Mouse (Mus musculus) stomach, embryonic 14.5 days (tissue): Measurements from ENCODE around the gene Agbl3. TPM values are rescaled to one million over a fixed set of nuclear protein-coding genes. Genes with fewer than 3 reads are reported as not detected.

Source experiments
- ATAC-seq: fragments of 200-750 bp; cut with Nextera tagmentation; 2 replicates; pipeline ENCODE4 v1.8.0; 2017; ENCODE audit warnings: low read depth, moderate TSS enrichment; ENCODE audit not compliant: insufficient number of reproducible peaks, insufficient read depth, low FRiP score
- H3K27ac ChIP-seq: fragments of 300-500 bp; sonication (generic); 2 replicates; pipeline ENCODE4 v1.5.1; 2014; ENCODE audit warnings: mild to moderate bottlenecking, low read length, moderate library complexity, mixed read lengths
- H3K27me3 ChIP-seq: fragments of 300-500 bp; sonication (generic); 2 replicates; pipeline ENCODE4 v1.6.1; 2014; ENCODE audit warnings: low read length, control low read depth, mixed read lengths; ENCODE audit not compliant: control insufficient read depth, insufficient read depth
- H3K36me3 ChIP-seq: fragments of 300-500 bp; sonication (generic); 2 replicates; pipeline ENCODE4 v1.6.1; 2014; ENCODE audit warnings: mild to moderate bottlenecking, control low read depth, low read length, moderate library complexity, mixed read lengths; ENCODE audit not compliant: control insufficient read depth, insufficient read depth
- H3K4me1 ChIP-seq: fragments of 300-500 bp; sonication (generic); 2 replicates; pipeline ENCODE4 v1.6.1; 2014; ENCODE audit warnings: low read length, control low read depth, mixed read lengths; ENCODE audit not compliant: control insufficient read depth, insufficient read depth
- H3K4me2 ChIP-seq: fragments of 300-500 bp; sonication (generic); replicated peaks from 2 replicates; pipeline ENCODE4 v1.6.1; 2014; ENCODE audit warnings: low read depth, low read length, control low read depth
- H3K4me3 ChIP-seq: fragments of 300-500 bp; sonication (generic); 2 replicates; pipeline ENCODE4 v1.5.1; 2014; ENCODE audit warnings: low read depth, low read length, control low read depth
- H3K9ac ChIP-seq: fragments of 300-500 bp; sonication (generic); replicated peaks from 2 replicates; pipeline ENCODE4 v1.6.1; 2014; ENCODE audit warnings: low read depth, mild to moderate bottlenecking, control low read depth, low read length, moderate library complexity, mixed read lengths
- H3K9me3 ChIP-seq: fragments of 300-500 bp; sonication (generic); 2 replicates; pipeline ENCODE4 v1.6.1; 2016; ENCODE audit warnings: low read depth, low read length, control low read depth; ENCODE audit not compliant: control insufficient read depth
- WGBS: fragments of 180-500 bp; shearing (Covaris S2); extraction: QIAGEN DNeasy Blood & Tissue Kit; methylation state at CpG from one replicate; pipeline ENCODE4 v1.1.7; 2014; 5-methylcytosine and 5-hydroxymethylcytosine counted together
- polyA plus RNA-seq: library from polyadenylated mRNA; unstranded; fragments of >200 nt; fragmentation: Nextera tagmentation; extraction: Ambion mirVana; gene quantifications from 2 replicates; pipeline ENCODE4 v1.2.1, GENCODE M21; 2014

Agbl3 gene
- polyA plus RNA-seq, 1 experiment from 2014 or later, result 8.5 TPM

GRCm38 (mm10) chr6:34776396-34776795 lies 3.8 kb upstream of the Agbl3 start:
- no peak overlapping the region for H3K27ac ChIP-seq
- ATAC-seq, result no peak
- H3K36me3 ChIP-seq, result peaks cover 4% of the 10 kb centered on the region
- no peak overlapping the region for H3K9ac ChIP-seq
- no peaks in the 10 kb centered on the region for H3K9me3 ChIP-seq
- H3K27me3 ChIP-seq, result no peaks in the 10 kb centered on the region
- H3K4me3 ChIP-seq, result no peak overlapping the region
- H3K4me1 ChIP-seq, result no peaks in the 10 kb centered on the region
- no peak overlapping the region for H3K4me2 ChIP-seq

- Histone ChIP-seq H3K4me2 (no peak overlapping the region), H3K4me1 (no peaks in the 10 kb centered on the region), H3K27me3 (no peaks in the 10 kb centered on the region), H3K9ac (no peak overlapping the region), H3K27ac (no peak overlapping the region), H3K36me3 (no peaks in the 10 kb centered on the region; the same call in 1 of the 2 replicates), H3K4me3 (no peak overlapping the region), H3K9me3 (no peaks in the 10 kb centered on the region)
- WGBS, result 81% methylated on average over 2 of the region's 2 CpGs
- no peak for ATAC-seq
These were observed 3.1 kb upstream of the Agbl3 start for GRCm38 (mm10) chr6:34777094-34777493.

- Histone ChIP-seq H3K27ac (no peak overlapping the region), H3K9ac (no peak overlapping the region), H3K36me3 (no peaks in the 10 kb centered on the region), H3K27me3 (no peaks in the 10 kb centered on the region), H3K4me3 (no peak overlapping the region), H3K9me3 (no peaks in the 10 kb centered on the region), H3K4me2 (no peak overlapping the region), H3K4me1 (no peaks in the 10 kb centered on the region)
- ATAC-seq, result no peak
- 77% methylated on average over 10 of the region's 10 CpGs for WGBS
These were observed 2.1 kb upstream of the Agbl3 start for GRCm38 (mm10) chr6:34777981-34778668.

- H3K4me2 ChIP-seq, result peak overlapping the region; percentile 66
- H3K36me3 ChIP-seq, result no peaks in the 10 kb centered on the region; the same call in 1 of the 2 replicates
- no peaks in the 10 kb centered on the region for H3K9me3 ChIP-seq
- peak overlapping the region; percentile 74 for H3K4me3 ChIP-seq
- no peaks in the 10 kb centered on the region for H3K4me1 ChIP-seq
- peak overlapping the region; percentile 87 for H3K9ac ChIP-seq
- H3K27ac ChIP-seq, result peak overlapping the region; percentile 98
- no peak for ATAC-seq
- 2% methylated on average over 13 of the region's 13 CpGs for WGBS
- H3K27me3 ChIP-seq, result no peaks in the 10 kb centered on the region
These were observed 684 bp downstream of the Agbl3 start for GRCm38 (mm10) chr6:34780943-34781289.

- Histone ChIP-seq H3K27ac (no peak overlapping the region), H3K36me3 (no peaks in the 10 kb centered on the region; the same call in 1 of the 2 replicates), H3K4me1 (no peaks in the 10 kb centered on the region), H3K9me3 (no peaks in the 10 kb centered on the region), H3K4me3 (no peak overlapping the region), H3K27me3 (no peaks in the 10 kb centered on the region), H3K4me2 (no peak overlapping the region), H3K9ac (no peak overlapping the region)
- ATAC-seq, result no peak
- WGBS, result 97% methylated on average over 1 of the region's 1 CpGs
These were observed 2.3 kb downstream of the Agbl3 start for GRCm38 (mm10) chr6:34782493-34782892.

GRCm38 (mm10) chr6:34796881-34797280 lies 16.6 kb downstream of the Agbl3 start:
- no peaks in the 10 kb centered on the region for H3K4me1 ChIP-seq
- no peaks in the 10 kb centered on the region for H3K9me3 ChIP-seq
- no peaks in the 10 kb centered on the region for H3K27me3 ChIP-seq
- H3K36me3 ChIP-seq, result no peaks in the 10 kb centered on the region
- no peak overlapping the region for H3K27ac ChIP-seq
- H3K9ac ChIP-seq, result no peak overlapping the region
- whole genome bisulfite sequencing, result 78% methylated on average over 3 of the region's 3 CpGs
- H3K4me3 ChIP-seq, result no peak overlapping the region
- ATAC-seq, result no peak
- H3K4me2 ChIP-seq, result no peak overlapping the region

GRCm38 (mm10) chr6:34797887-34798286 lies 17.7 kb downstream of the Agbl3 start:
- Histone ChIP-seq H3K27ac (no peak overlapping the region), H3K4me3 (no peak overlapping the region), H3K9ac (no peak overlapping the region), H3K36me3 (no peaks in the 10 kb centered on the region), H3K9me3 (no peaks in the 10 kb centered on the region), H3K4me2 (no peak overlapping the region), H3K27me3 (no peaks in the 10 kb centered on the region), H3K4me1 (no peaks in the 10 kb centered on the region)
- 79% methylated on average over 3 of the region's 3 CpGs for WGBS
- no peak for ATAC-seq

- H3K9ac ChIP-seq, result no peak overlapping the region
- 68% methylated on average over 2 of the region's 2 CpGs for WGBS
- ATAC-seq, result no peak
- H3K4me3 ChIP-seq, result no peak overlapping the region
- H3K4me1 ChIP-seq, result no peaks in the 10 kb centered on the region
- H3K27me3 ChIP-seq, result no peaks in the 10 kb centered on the region
- no peak overlapping the region for H3K4me2 ChIP-seq
- no peaks in the 10 kb centered on the region for H3K36me3 ChIP-seq
- no peaks in the 10 kb centered on the region for H3K9me3 ChIP-seq
- H3K27ac ChIP-seq, result no peak overlapping the region
These were observed 25.4 kb downstream of the Agbl3 start for GRCm38 (mm10) chr6:34805582-34805981.

- ATAC-seq, result no peak
- H3K4me2 ChIP-seq, result no peak overlapping the region
These were observed 30.4 kb downstream of the Agbl3 start for GRCm38 (mm10) chr6:34810651-34811050.

More at GRCm38 (mm10) chr6:34810651-34811050, 30.4 kb downstream of the Agbl3 start:
- no peak overlapping the region for H3K27ac ChIP-seq
- 91% methylated on average over 4 of the region's 4 CpGs for WGBS
- H3K36me3 ChIP-seq, result no peaks in the 10 kb centered on the region
- no peaks in the 10 kb centered on the region for H3K27me3 ChIP-seq
- no peaks in the 10 kb centered on the region for H3K4me1 ChIP-seq
- no peak overlapping the region for H3K4me3 ChIP-seq
- no peaks in the 10 kb centered on the region for H3K9me3 ChIP-seq
- no peak overlapping the region for H3K9ac ChIP-seq
